Mouse (Mus musculus): Measurements from ENCODE around the gene Pkp1. TPM values are rescaled to one million over a fixed set of nuclear protein-coding genes. Genes with fewer than 3 reads are reported as not detected.
A peak's percentile ranks its signal among the peaks of the same experiment; 100 is the strongest.

Gene Pkp1
- polyA plus RNA-seq, 1 experiment from 2014 or later: 0.08 TPM

- H3K36me3 ChIP-seq: no peaks in the 10 kb centered on the region
- H3K27me3 ChIP-seq: no peaks in the 10 kb centered on the region
- peaks cover 26% of the 10 kb centered on the region for H3K4me1 ChIP-seq (replicated peaks)
- H3K27ac ChIP-seq (replicated peaks): peak overlapping the region; percentile 35
- no peaks in the 10 kb centered on the region for H3K9me3 ChIP-seq
- 38% methylated on average over 13 of the region's 13 CpGs for WGBS
- 0 out of 2 replicates have a peak overlapping the region, but pooled peaks have one; percentile 2 for H3K9ac ChIP-seq
- H3K4me3 ChIP-seq: no peak overlapping the region
- ATAC-seq (ENCODE audit: low read depth): peak; percentile 51
- no peak overlapping the region for H3K4me2 ChIP-seq
Measured at GRCm38 (mm10) chr1:135852044-135852756, 66.8 kb downstream of the Pkp1 start.

- Histone ChIP-seq H3K4me2 (no peak overlapping the region), H3K4me3 (no peak overlapping the region), H3K27ac (replicated peaks) (no peak overlapping the region), H3K9ac (no peak overlapping the region), H3K27me3 (no peaks in the 10 kb centered on the region), H3K4me1 (replicated peaks) (peaks cover 26% of the 10 kb centered on the region), H3K9me3 (no peaks in the 10 kb centered on the region), H3K36me3 (no peaks in the 10 kb centered on the region)
- ATAC-seq (ENCODE audit: low read depth): no peak
- WGBS: 72% methylated on average over 12 of the region's 12 CpGs
Measured at GRCm38 (mm10) chr1:135850722-135851512, 68.1 kb downstream of the Pkp1 start.

GRCm38 (mm10) chr1:135847611-135848351 lies 71.2 kb downstream of the Pkp1 start:
- H3K4me2 ChIP-seq: no peak overlapping the region
- no peak for ATAC-seq (ENCODE audit: low read depth)
- no peaks in the 10 kb centered on the region for H3K36me3 ChIP-seq
- H3K4me1 ChIP-seq (replicated peaks): peaks cover 22% of the 10 kb centered on the region
- no peaks in the 10 kb centered on the region for H3K27me3 ChIP-seq
- no peak overlapping the region for H3K4me3 ChIP-seq
- WGBS: 87% methylated on average over 17 of the region's 17 CpGs
- no peak overlapping the region for H3K9ac ChIP-seq
- H3K27ac ChIP-seq (replicated peaks): no peak overlapping the region
- no peaks in the 10 kb centered on the region for H3K9me3 ChIP-seq

GRCm38 (mm10) chr1:135847139-135847562 lies 71.9 kb downstream of the Pkp1 start:
- H3K27ac ChIP-seq (replicated peaks): no peak overlapping the region
- no peak overlapping the region for H3K9ac ChIP-seq
- H3K4me2 ChIP-seq: no peak overlapping the region
- no peaks in the 10 kb centered on the region for H3K27me3 ChIP-seq
- no peaks in the 10 kb centered on the region for H3K9me3 ChIP-seq
- H3K36me3 ChIP-seq: no peaks in the 10 kb centered on the region
- H3K4me3 ChIP-seq: no peak overlapping the region
- 35% methylated on average over 6 of the region's 6 CpGs for WGBS
- H3K4me1 ChIP-seq (replicated peaks): peaks cover 16% of the 10 kb centered on the region
- ATAC-seq (ENCODE audit: low read depth): no peak

DNA sequence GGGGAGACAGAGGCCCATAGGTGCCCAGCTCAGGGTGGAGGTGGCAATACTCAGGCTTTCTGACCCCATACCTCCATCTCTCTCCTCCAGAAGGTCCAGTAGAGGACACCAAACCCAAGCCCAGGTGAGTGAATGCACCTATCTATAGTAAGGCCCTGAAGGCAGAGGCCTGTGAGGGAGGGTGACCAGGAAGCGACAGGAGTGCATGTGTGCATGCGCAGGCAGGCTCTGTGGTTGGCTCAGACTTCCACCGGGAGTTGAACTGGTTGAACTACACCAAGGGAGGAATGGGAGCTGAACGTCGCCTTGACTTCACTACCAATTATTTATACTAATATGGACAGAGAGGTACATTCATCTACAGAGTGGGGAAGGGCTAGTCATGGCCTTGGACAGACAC lies 72.4 kb downstream of the Pkp1 start:
- Histone ChIP-seq H3K4me2 (no peak overlapping the region), H3K36me3 (no peaks in the 10 kb centered on the region), H3K9ac (no peak overlapping the region), H3K4me3 (no peak overlapping the region), H3K27me3 (no peaks in the 10 kb centered on the region), H3K4me1 (replicated peaks) (peaks cover 10% of the 10 kb centered on the region), H3K27ac (replicated peaks) (no peak overlapping the region), H3K9me3 (no peaks in the 10 kb centered on the region)
- WGBS: 79% methylated on average over 5 of the region's 5 CpGs
- no peak for ATAC-seq (ENCODE audit: low read depth)

GRCm38 (mm10) chr1:135844481-135844880 lies 74.5 kb downstream of the Pkp1 start:
- 83% methylated on average over 6 of the region's 6 CpGs for WGBS
- no peak overlapping the region for H3K4me2 ChIP-seq
- no peak overlapping the region for H3K9ac ChIP-seq
- no peak overlapping the region for H3K27ac ChIP-seq (replicated peaks)
- H3K36me3 ChIP-seq: no peaks in the 10 kb centered on the region
- no peak overlapping the region for H3K4me3 ChIP-seq
- H3K4me1 ChIP-seq (replicated peaks): peaks cover 19% of the 10 kb centered on the region
- no peaks in the 10 kb centered on the region for H3K27me3 ChIP-seq
- H3K9me3 ChIP-seq: no peaks in the 10 kb centered on the region
- ATAC-seq (ENCODE audit: low read depth): no peak

- Histone ChIP-seq H3K36me3 (no peaks in the 10 kb centered on the region), H3K4me2 (no peak overlapping the region), H3K9ac (no peak overlapping the region), H3K9me3 (no peaks in the 10 kb centered on the region), H3K4me1 (replicated peaks) (peaks cover 13% of the 10 kb centered on the region), H3K4me3 (no peak overlapping the region), H3K27me3 (no peaks in the 10 kb centered on the region), H3K27ac (replicated peaks) (no peak overlapping the region)
- 85% methylated on average over 10 of the region's 10 CpGs for WGBS
- no peak for ATAC-seq (ENCODE audit: low read depth)
Measured at GRCm38 (mm10) chr1:135843519-135844262, 75.3 kb downstream of the Pkp1 start.

DNA sequence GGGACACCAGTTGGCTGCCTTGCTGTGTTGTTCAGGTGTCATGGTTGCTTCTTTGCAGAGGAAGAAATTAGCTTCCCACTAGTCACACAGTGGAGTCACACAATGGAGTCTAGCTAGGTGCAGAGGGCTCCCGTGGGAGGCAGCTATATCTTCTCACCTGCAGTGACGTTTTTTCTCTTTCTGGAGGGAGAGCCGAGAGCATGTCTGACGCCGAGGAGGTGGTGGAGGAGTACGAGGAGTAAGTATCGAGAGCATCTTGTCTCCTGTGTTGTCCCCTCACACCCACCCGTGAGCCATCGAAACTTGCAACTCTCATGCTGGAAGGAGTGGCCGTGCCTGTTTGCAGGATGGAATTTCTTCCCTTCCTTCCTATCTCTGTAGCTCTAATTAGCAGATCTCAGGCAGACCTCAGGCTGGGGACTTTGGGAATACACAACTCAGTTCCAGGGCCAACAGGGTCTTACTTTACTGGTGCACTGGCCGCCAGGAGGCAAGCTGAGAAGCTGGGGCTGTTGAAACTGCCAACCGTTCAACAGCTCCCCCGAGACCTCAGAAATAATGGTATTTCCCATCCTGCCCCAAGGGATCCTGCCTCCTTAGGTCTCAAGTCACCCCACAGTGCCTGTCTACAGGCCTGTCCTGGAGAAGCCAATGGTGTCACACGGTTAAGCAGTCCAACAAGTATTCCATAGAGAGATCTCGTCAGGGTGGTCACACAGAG lies 78.2 kb downstream of the Pkp1 start:
- WGBS: 71% methylated on average over 15 of the region's 15 CpGs
- peaks cover 18% of the 10 kb centered on the region for H3K4me1 ChIP-seq (replicated peaks)
- no peak overlapping the region for H3K27ac ChIP-seq (replicated peaks)
- no peak for ATAC-seq (ENCODE audit: low read depth)
- no peak overlapping the region for H3K4me3 ChIP-seq
- H3K4me2 ChIP-seq: no peak overlapping the region
- H3K36me3 ChIP-seq: no peaks in the 10 kb centered on the region
- no peaks in the 10 kb centered on the region for H3K9me3 ChIP-seq
- no peaks in the 10 kb centered on the region for H3K27me3 ChIP-seq
- no peak overlapping the region for H3K9ac ChIP-seq

GRCm38 (mm10) chr1:135839065-135839464 lies 79.9 kb downstream of the Pkp1 start:
- ATAC-seq (ENCODE audit: low read depth): no peak
- H3K9ac ChIP-seq: no peak overlapping the region
- no peaks in the 10 kb centered on the region for H3K27me3 ChIP-seq
- no peak overlapping the region for H3K27ac ChIP-seq (replicated peaks)
- no peaks in the 10 kb centered on the region for H3K36me3 ChIP-seq
- WGBS: 84% methylated on average over 6 of the region's 6 CpGs
- H3K4me3 ChIP-seq: no peak overlapping the region
- H3K4me2 ChIP-seq: no peak overlapping the region
- peaks cover 20% of the 10 kb centered on the region for H3K4me1 ChIP-seq (replicated peaks)
- no peaks in the 10 kb centered on the region for H3K9me3 ChIP-seq

DNA sequence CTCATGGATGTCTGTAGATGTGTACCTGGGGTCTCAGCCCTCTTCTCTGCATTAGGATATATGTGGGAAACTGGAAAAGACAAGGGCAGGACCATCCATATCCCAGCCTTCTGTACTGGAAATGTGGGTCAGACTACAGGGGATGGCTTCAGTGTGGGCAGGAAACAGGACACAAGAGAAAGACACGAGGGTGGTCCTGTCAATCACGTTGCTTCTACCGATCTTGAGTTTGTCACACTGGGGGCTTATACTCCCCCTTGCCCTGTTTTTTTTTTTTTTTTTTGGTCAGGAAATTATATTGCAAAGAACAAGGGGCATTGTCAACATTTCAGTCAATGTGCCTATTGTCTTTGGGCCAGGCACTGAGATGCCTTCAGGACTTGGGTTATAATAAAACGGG lies 80.4 kb downstream of the Pkp1 start:
- no peak overlapping the region for H3K4me3 ChIP-seq
- no peak for ATAC-seq (ENCODE audit: low read depth)
- WGBS: 64% methylated on average over 4 of the region's 4 CpGs

More for the DNA sequence above, 80.4 kb downstream of the Pkp1 start:
- H3K4me2 ChIP-seq: no peak overlapping the region
- H3K27me3 ChIP-seq: no peaks in the 10 kb centered on the region
- no peak overlapping the region for H3K27ac ChIP-seq (replicated peaks)
- H3K36me3 ChIP-seq: no peaks in the 10 kb centered on the region
- H3K4me1 ChIP-seq (replicated peaks): peaks cover 20% of the 10 kb centered on the region
- H3K9me3 ChIP-seq: no peaks in the 10 kb centered on the region
- no peak overlapping the region for H3K9ac ChIP-seq
